Mouse (Mus musculus): ENCODE measurements around the gene Gm45521. TPM values are rescaled to one million over a fixed set of nuclear protein-coding genes. Genes with fewer than 3 reads are reported as not detected.

Gene Gm45521
- not detected in 2 replicates for polyA plus RNA-seq (2015; fragmentation: Nextera tagmentation; extraction: Ambion mirVana)

- peaks cover 38% of the 10 kb centered on the region for H3K4me1 ChIP-seq (replicated peaks)
- H3K36me3 ChIP-seq, result no peaks in the 10 kb centered on the region
- H3K9me3 ChIP-seq (replicated peaks), result no peaks in the 10 kb centered on the region
- no peak within 1 kb of the TSS for H3K27ac ChIP-seq
- no peak for ATAC-seq (replicated peaks; ENCODE audit: insufficient number of reproducible peaks, insufficient read depth, low FRiP score, low read depth)
- H3K9ac ChIP-seq, result no peak within 1 kb of the TSS
- WGBS, result 56% methylated on average over 9 of the region's 9 CpGs
- no peaks in the 10 kb centered on the region for H3K27me3 ChIP-seq
- H3K4me2 ChIP-seq, result no peak within 1 kb of the TSS
- H3K4me3 ChIP-seq, result no peak within 1 kb of the TSS
Measured at GRCm38 (mm10) chr14:7957049-7957448, at the start of gene Gm45521. Gm45521 (plus strand) TSS chr14:7957288.

GRCm38 (mm10) chr14:7909472-7909871 lies 47.6 kb upstream of the Gm45521 start:
- WGBS, result 46% methylated on average over 10 of the region's 10 CpGs
- ATAC-seq (replicated peaks; ENCODE audit: insufficient number of reproducible peaks, insufficient read depth, low FRiP score, low read depth), result no peak

GRCm38 (mm10) chr14:7913842-7914241 lies 43.2 kb upstream of the Gm45521 start:
- no peak overlapping the region for H3K9ac ChIP-seq
- no peaks in the 10 kb centered on the region; the same call in 1 of the 2 replicates for H3K4me1 ChIP-seq (replicated peaks)
- WGBS, result 69% methylated on average over 7 of the region's 7 CpGs
- H3K4me3 ChIP-seq, result no peak overlapping the region
- peaks cover 37% of the 10 kb centered on the region for H3K36me3 ChIP-seq
- H3K9me3 ChIP-seq (replicated peaks), result no peaks in the 10 kb centered on the region
- H3K27ac ChIP-seq, result no peak overlapping the region
- H3K27me3 ChIP-seq, result no peaks in the 10 kb centered on the region
- no peak overlapping the region for H3K4me2 ChIP-seq
- ATAC-seq (replicated peaks; ENCODE audit: insufficient number of reproducible peaks, insufficient read depth, low FRiP score, low read depth), result no peak

More at GRCm38 (mm10) chr14:7909472-7909871, 47.6 kb upstream of the Gm45521 start:
- Histone ChIP-seq H3K9me3 (replicated peaks) (no peaks in the 10 kb centered on the region), H3K27ac (no peak overlapping the region), H3K36me3 (peaks cover 39% of the 10 kb centered on the region), H3K4me3 (no peak overlapping the region), H3K27me3 (no peaks in the 10 kb centered on the region), H3K4me1 (replicated peaks) (no peaks in the 10 kb centered on the region; the same call in 1 of the 2 replicates), H3K9ac (no peak overlapping the region), H3K4me2 (no peak overlapping the region)

- ATAC-seq (replicated peaks; ENCODE audit: insufficient number of reproducible peaks, insufficient read depth, low FRiP score, low read depth), result no peak
- no peaks in the 10 kb centered on the region; the same call in 1 of the 2 replicates for H3K4me1 ChIP-seq (replicated peaks)
- no peak overlapping the region for H3K27ac ChIP-seq
- no peak overlapping the region for H3K9ac ChIP-seq
- peaks cover 40% of the 10 kb centered on the region for H3K36me3 ChIP-seq
- H3K27me3 ChIP-seq, result no peaks in the 10 kb centered on the region
- no peaks in the 10 kb centered on the region for H3K9me3 ChIP-seq (replicated peaks)
- 73% methylated on average over 4 of the region's 4 CpGs for WGBS
- H3K4me3 ChIP-seq, result no peak overlapping the region
- H3K4me2 ChIP-seq, result no peak overlapping the region
Measured at GRCm38 (mm10) chr14:7914461-7914860, 42.6 kb upstream of the Gm45521 start.

- Histone ChIP-seq H3K9ac (no peak overlapping the region), H3K36me3 (peaks cover 40% of the 10 kb centered on the region), H3K4me2 (no peak overlapping the region), H3K4me3 (no peak overlapping the region), H3K27ac (no peak overlapping the region), H3K27me3 (no peaks in the 10 kb centered on the region), H3K4me1 (replicated peaks) (peaks cover 3% of the 10 kb centered on the region; the same call in 1 of the 2 replicates), H3K9me3 (replicated peaks) (no peaks in the 10 kb centered on the region)
- ATAC-seq (replicated peaks; ENCODE audit: insufficient number of reproducible peaks, insufficient read depth, low FRiP score, low read depth), result no peak
- 78% methylated on average over 6 of the region's 6 CpGs for WGBS
Measured at GRCm38 (mm10) chr14:7918150-7918991, 38.7 kb upstream of the Gm45521 start.

GRCm38 (mm10) chr14:7919309-7919708 lies 37.8 kb upstream of the Gm45521 start:
- ATAC-seq (replicated peaks; ENCODE audit: insufficient number of reproducible peaks, insufficient read depth, low FRiP score, low read depth), result no peak
- Histone ChIP-seq H3K4me2 (no peak overlapping the region), H3K4me3 (no peak overlapping the region), H3K36me3 (peaks cover 46% of the 10 kb centered on the region), H3K4me1 (replicated peaks) (peaks cover 3% of the 10 kb centered on the region; the same call in 1 of the 2 replicates), H3K27ac (no peak overlapping the region), H3K27me3 (no peaks in the 10 kb centered on the region), H3K9ac (no peak overlapping the region), H3K9me3 (replicated peaks) (no peaks in the 10 kb centered on the region)
- WGBS, result 80% methylated on average over 5 of the region's 5 CpGs

GRCm38 (mm10) chr14:7919921-7920320 lies 37.2 kb upstream of the Gm45521 start:
- 65% methylated on average over 4 of the region's 4 CpGs for WGBS
- no peak for ATAC-seq (replicated peaks; ENCODE audit: insufficient number of reproducible peaks, insufficient read depth, low FRiP score, low read depth)
- H3K36me3 ChIP-seq, result peaks cover 48% of the 10 kb centered on the region

GRCm38 (mm10) chr14:7921459-7921858 lies 35.6 kb upstream of the Gm45521 start:
- Histone ChIP-seq H3K27ac (no peak overlapping the region), H3K9me3 (replicated peaks) (no peaks in the 10 kb centered on the region), H3K9ac (no peak overlapping the region), H3K4me3 (no peak overlapping the region), H3K27me3 (no peaks in the 10 kb centered on the region), H3K36me3 (peaks cover 43% of the 10 kb centered on the region), H3K4me2 (no peak overlapping the region), H3K4me1 (replicated peaks) (peaks cover 3% of the 10 kb centered on the region; the same call in 1 of the 2 replicates)
- ATAC-seq (replicated peaks; ENCODE audit: insufficient number of reproducible peaks, insufficient read depth, low FRiP score, low read depth), result no peak
- 76% methylated on average over 5 of the region's 5 CpGs for WGBS

More at GRCm38 (mm10) chr14:7919921-7920320, 37.2 kb upstream of the Gm45521 start:
- H3K4me3 ChIP-seq, result no peak overlapping the region
- H3K9ac ChIP-seq, result no peak overlapping the region
- H3K27ac ChIP-seq, result no peak overlapping the region
- H3K9me3 ChIP-seq (replicated peaks), result no peaks in the 10 kb centered on the region
- no peak overlapping the region for H3K4me2 ChIP-seq
- H3K4me1 ChIP-seq (replicated peaks), result peaks cover 3% of the 10 kb centered on the region; the same call in 1 of the 2 replicates
- no peaks in the 10 kb centered on the region for H3K27me3 ChIP-seq

GRCm38 (mm10) chr14:7923635-7924034 lies 33.5 kb upstream of the Gm45521 start:
- H3K27ac ChIP-seq, result no peak overlapping the region
- no peak overlapping the region for H3K4me2 ChIP-seq
- H3K27me3 ChIP-seq, result no peaks in the 10 kb centered on the region
- no peak overlapping the region for H3K9ac ChIP-seq
- no peak overlapping the region for H3K4me3 ChIP-seq
- H3K36me3 ChIP-seq, result peaks cover 32% of the 10 kb centered on the region
- peaks cover 3% of the 10 kb centered on the region; the same call in 1 of the 2 replicates for H3K4me1 ChIP-seq (replicated peaks)
- no peak for ATAC-seq (replicated peaks; ENCODE audit: insufficient number of reproducible peaks, insufficient read depth, low FRiP score, low read depth)
- H3K9me3 ChIP-seq (replicated peaks), result no peaks in the 10 kb centered on the region

- no peaks in the 10 kb centered on the region for H3K27me3 ChIP-seq
- no peaks in the 10 kb centered on the region for H3K9me3 ChIP-seq (replicated peaks)
- no peak overlapping the region for H3K4me3 ChIP-seq
- H3K27ac ChIP-seq, result no peak overlapping the region
- H3K9ac ChIP-seq, result no peak overlapping the region
- peaks cover 41% of the 10 kb centered on the region for H3K36me3 ChIP-seq
- H3K4me2 ChIP-seq, result no peak overlapping the region
- ATAC-seq (replicated peaks; ENCODE audit: insufficient number of reproducible peaks, insufficient read depth, low FRiP score, low read depth), result no peak
- 71% methylated on average over 1 of the region's 1 CpGs for WGBS
- H3K4me1 ChIP-seq (replicated peaks), result no peaks in the 10 kb centered on the region
Measured at GRCm38 (mm10) chr14:7928362-7928761, 28.7 kb upstream of the Gm45521 start.

- Histone ChIP-seq H3K4me1 (replicated peaks) (no peaks in the 10 kb centered on the region), H3K27ac (no peak overlapping the region), H3K9me3 (replicated peaks) (no peaks in the 10 kb centered on the region), H3K36me3 (peaks cover 42% of the 10 kb centered on the region), H3K9ac (no peak overlapping the region), H3K4me2 (no peak overlapping the region), H3K4me3 (no peak overlapping the region), H3K27me3 (no peaks in the 10 kb centered on the region)
- WGBS, result 69% methylated on average over 7 of the region's 7 CpGs
- ATAC-seq (replicated peaks; ENCODE audit: insufficient number of reproducible peaks, insufficient read depth, low FRiP score, low read depth), result no peak
Measured at GRCm38 (mm10) chr14:7929029-7929428, 28.1 kb upstream of the Gm45521 start.
